Mouse (Mus musculus) adrenal gland, postnatal 14 days (tissue): Measurements from ENCODE around the gene Gli3. TPM values are rescaled to one million over a fixed set of nuclear protein-coding genes. Genes with fewer than 3 reads are reported as not detected.
A peak's percentile ranks its signal among the peaks of the same experiment; 100 is the strongest.

ENCODE experiments used
- DNase-seq: peaks from one replicate; pipeline ENCODE4 v3.0.0; 2021; ENCODE audit warnings: mixed read lengths
- total RNA-seq: library from RNA; stranded (reverse); gene quantifications from 2 replicates; pipeline ENCODE4 v1.2.3, GENCODE M21; 2021

The Gli3 gene
- total RNA-seq, 1 experiment from 2014 or later = 9.5 TPM

- DNase-seq = no peak
Observed at GRCm38 (mm10) chr13:15495820-15496219, 32.8 kb downstream of the Gli3 start.

- no peak for DNase-seq
Observed at GRCm38 (mm10) chr13:15498338-15498737, 35.3 kb downstream of the Gli3 start.

- DNase-seq = no peak
Observed at GRCm38 (mm10) chr13:15510925-15511324, 47.9 kb downstream of the Gli3 start.

GRCm38 (mm10) chr13:15513114-15513513, 50.1 kb downstream of the Gli3 start:
- DNase-seq = no peak

GRCm38 (mm10) chr13:15514082-15514481, 51.0 kb downstream of the Gli3 start:
- no peak for DNase-seq

GRCm38 (mm10) chr13:15517048-15517760, 54.2 kb downstream of the Gli3 start:
- DNase-seq = no peak

GRCm38 (mm10) chr13:15520353-15520752, 57.3 kb downstream of the Gli3 start:
- DNase-seq = no peak

GRCm38 (mm10) chr13:15522153-15522552, 59.1 kb downstream of the Gli3 start:
- no peak for DNase-seq

- no peak for DNase-seq
Observed at GRCm38 (mm10) chr13:15524208-15524607, 61.2 kb downstream of the Gli3 start.

GRCm38 (mm10) chr13:15526691-15527090, 63.7 kb downstream of the Gli3 start:
- no peak for DNase-seq

- DNase-seq = no peak
Observed at GRCm38 (mm10) chr13:15531568-15531967, 68.5 kb downstream of the Gli3 start.

GRCm38 (mm10) chr13:15537206-15537605, 74.2 kb downstream of the Gli3 start:
- DNase-seq = no peak

GRCm38 (mm10) chr13:15537611-15538010, 74.6 kb downstream of the Gli3 start:
- DNase-seq = no peak

GRCm38 (mm10) chr13:15538389-15538788, 75.4 kb downstream of the Gli3 start:
- no peak for DNase-seq

GRCm38 (mm10) chr13:15542053-15542452, 79.0 kb downstream of the Gli3 start:
- peak; percentile 57 for DNase-seq

- DNase-seq = no peak
Observed at GRCm38 (mm10) chr13:15543169-15543887, 80.3 kb downstream of the Gli3 start.

GRCm38 (mm10) chr13:15543888-15544640, 81.0 kb downstream of the Gli3 start:
- DNase-seq = no peak

- DNase-seq = no peak
Observed at GRCm38 (mm10) chr13:15545346-15545896, 82.4 kb downstream of the Gli3 start.

GRCm38 (mm10) chr13:15546258-15546657, 83.2 kb downstream of the Gli3 start:
- no peak for DNase-seq

- DNase-seq = no peak
Observed at GRCm38 (mm10) chr13:15549466-15549865, 86.4 kb downstream of the Gli3 start.

GRCm38 (mm10) chr13:15550027-15550602, 87.1 kb downstream of the Gli3 start:
- DNase-seq = no peak

GRCm38 (mm10) chr13:15550731-15551130, 87.7 kb downstream of the Gli3 start:
- DNase-seq = no peak
